Mouse (Mus musculus): ENCODE measurements at regions not wholly inside any gene's neighbourhood (a gene's known extent, or its start where the extent isn't known, plus 50 kb on each side); places are given as distances from the start of the nearest gene placed in this dataset.

GRCm38 (mm10) chr10:112521388-112521787, 250.5 kb downstream of the Kcnc2 start:
- no peak for ATAC-seq (replicated peaks; ENCODE audit: low FRiP score)

GRCm38 (mm10) chr10:112543051-112543450, 272.1 kb downstream of the Kcnc2 start:
- WGBS: 80% methylated on average over 4 of the region's 4 CpGs
- DNase-seq (ENCODE audit: low spot score): no peak

More at GRCm38 (mm10) chr10:112521388-112521787, 250.5 kb downstream of the Kcnc2 start:
- no peak overlapping the region for H3K9ac ChIP-seq (ENCODE audit: low read depth, low read length)
- DNase-seq (ENCODE audit: low spot score): no peak
- H3K9me3 ChIP-seq (ENCODE audit: control insufficient read depth, low read length): no peaks in the 10 kb centered on the region
- H3K4me2 ChIP-seq: no peak overlapping the region
- H3K36me3 ChIP-seq (ENCODE audit: control insufficient read depth, insufficient read depth, low read length): no peaks in the 10 kb centered on the region
- WGBS: 80% methylated on average over 5 of the region's 5 CpGs
- no peak overlapping the region for H3K4me3 ChIP-seq (ENCODE audit: low read depth, low read length)
- no peaks in the 10 kb centered on the region for H3K4me1 ChIP-seq (replicated peaks; ENCODE audit: control insufficient read depth, insufficient read depth, low read length)
- no peaks in the 10 kb centered on the region for H3K27me3 ChIP-seq (replicated peaks; ENCODE audit: control insufficient read depth, insufficient read depth, low read length)
- H3K27ac ChIP-seq (ENCODE audit: low read depth, low read length): no peak overlapping the region

GRCm38 (mm10) chr10:112571772-112572551, 301.0 kb downstream of the Kcnc2 start:
- H3K36me3 ChIP-seq (ENCODE audit: control insufficient read depth, insufficient read depth, low read length): no peaks in the 10 kb centered on the region
- H3K4me2 ChIP-seq: no peak overlapping the region
- H3K9ac ChIP-seq (ENCODE audit: low read depth, low read length): no peak overlapping the region
- DNase-seq (ENCODE audit: low spot score): no peak
- H3K4me3 ChIP-seq (ENCODE audit: low read depth, low read length): no peak overlapping the region
- H3K27ac ChIP-seq (ENCODE audit: low read depth, low read length): no peak overlapping the region
- 84% methylated on average over 9 of the region's 9 CpGs for WGBS
- H3K27me3 ChIP-seq (replicated peaks; ENCODE audit: control insufficient read depth, insufficient read depth, low read length): no peaks in the 10 kb centered on the region
- no peaks in the 10 kb centered on the region for H3K4me1 ChIP-seq (replicated peaks; ENCODE audit: control insufficient read depth, insufficient read depth, low read length)
- H3K9me3 ChIP-seq (ENCODE audit: control insufficient read depth, low read length): no peaks in the 10 kb centered on the region
- no peak for ATAC-seq (replicated peaks; ENCODE audit: low FRiP score)

More at GRCm38 (mm10) chr10:112543051-112543450, 272.1 kb downstream of the Kcnc2 start:
- H3K9me3 ChIP-seq (ENCODE audit: control insufficient read depth, low read length): no peaks in the 10 kb centered on the region
- H3K4me2 ChIP-seq: no peak overlapping the region
- H3K27me3 ChIP-seq (replicated peaks; ENCODE audit: control insufficient read depth, insufficient read depth, low read length): no peaks in the 10 kb centered on the region
- H3K9ac ChIP-seq (ENCODE audit: low read depth, low read length): no peak overlapping the region
- no peaks in the 10 kb centered on the region for H3K36me3 ChIP-seq (ENCODE audit: control insufficient read depth, insufficient read depth, low read length)
- no peak overlapping the region for H3K27ac ChIP-seq (ENCODE audit: low read depth, low read length)
- no peak for ATAC-seq (replicated peaks; ENCODE audit: low FRiP score)
- no peak overlapping the region for H3K4me3 ChIP-seq (ENCODE audit: low read depth, low read length)
- no peaks in the 10 kb centered on the region for H3K4me1 ChIP-seq (replicated peaks; ENCODE audit: control insufficient read depth, insufficient read depth, low read length)

- no peak overlapping the region for H3K4me3 ChIP-seq (ENCODE audit: low read depth, low read length)
- DNase-seq (ENCODE audit: low spot score) (no peak), ATAC-seq (replicated peaks; ENCODE audit: low FRiP score) (no peak)
- H3K27ac ChIP-seq (ENCODE audit: low read depth, low read length): no peak overlapping the region
- H3K4me2 ChIP-seq: no peak overlapping the region
- H3K36me3 ChIP-seq (ENCODE audit: control insufficient read depth, insufficient read depth, low read length): no peaks in the 10 kb centered on the region
- no peak overlapping the region for H3K9ac ChIP-seq (ENCODE audit: low read depth, low read length)
- no peaks in the 10 kb centered on the region for H3K4me1 ChIP-seq (replicated peaks; ENCODE audit: control insufficient read depth, insufficient read depth, low read length)
- H3K9me3 ChIP-seq (ENCODE audit: control insufficient read depth, low read length): no peaks in the 10 kb centered on the region
- no peaks in the 10 kb centered on the region for H3K27me3 ChIP-seq (replicated peaks; ENCODE audit: control insufficient read depth, insufficient read depth, low read length)
These were observed 301.6 kb downstream of the Kcnc2 start for GRCm38 (mm10) chr10:112572556-112572955.

- no peak for DNase-seq (ENCODE audit: low spot score)
- Histone ChIP-seq H3K36me3 (ENCODE audit: control insufficient read depth, insufficient read depth, low read length) (no peaks in the 10 kb centered on the region), H3K27ac (ENCODE audit: low read depth, low read length) (no peak overlapping the region), H3K4me1 (replicated peaks; ENCODE audit: control insufficient read depth, insufficient read depth, low read length) (no peaks in the 10 kb centered on the region), H3K4me2 (no peak overlapping the region), H3K27me3 (replicated peaks; ENCODE audit: control insufficient read depth, insufficient read depth, low read length) (no peaks in the 10 kb centered on the region), H3K9me3 (ENCODE audit: control insufficient read depth, low read length) (no peaks in the 10 kb centered on the region), H3K9ac (ENCODE audit: low read depth, low read length) (no peak overlapping the region), H3K4me3 (ENCODE audit: low read depth, low read length) (no peak overlapping the region)
- 82% methylated on average over 9 of the region's 9 CpGs for WGBS
- ATAC-seq (replicated peaks; ENCODE audit: low FRiP score): no peak
These were observed 314.0 kb downstream of the Kcnc2 start for GRCm38 (mm10) chr10:112584939-112585338.

- no peak overlapping the region for H3K4me2 ChIP-seq
- WGBS: 83% methylated on average over 2 of the region's 2 CpGs
- DNase-seq (ENCODE audit: low spot score) (no peak), ATAC-seq (replicated peaks; ENCODE audit: low FRiP score) (no peak)
- H3K9ac ChIP-seq (ENCODE audit: low read depth, low read length): no peak overlapping the region
- H3K27me3 ChIP-seq (replicated peaks; ENCODE audit: control insufficient read depth, insufficient read depth, low read length): no peaks in the 10 kb centered on the region
- no peaks in the 10 kb centered on the region for H3K9me3 ChIP-seq (ENCODE audit: control insufficient read depth, low read length)
- no peak overlapping the region for H3K4me3 ChIP-seq (ENCODE audit: low read depth, low read length)
- no peak overlapping the region for H3K27ac ChIP-seq (ENCODE audit: low read depth, low read length)
- no peaks in the 10 kb centered on the region for H3K4me1 ChIP-seq (replicated peaks; ENCODE audit: control insufficient read depth, insufficient read depth, low read length)
- H3K36me3 ChIP-seq (ENCODE audit: control insufficient read depth, insufficient read depth, low read length): no peaks in the 10 kb centered on the region
These were observed 323.4 kb downstream of the Kcnc2 start for GRCm38 (mm10) chr10:112594327-112594726.

GRCm38 (mm10) chr10:112605592-112605991, 323.2 kb downstream of the Atxn7l3b start:
- Histone ChIP-seq H3K27ac (ENCODE audit: low read depth, low read length) (no peak overlapping the region), H3K36me3 (ENCODE audit: control insufficient read depth, insufficient read depth, low read length) (no peaks in the 10 kb centered on the region), H3K4me1 (replicated peaks; ENCODE audit: control insufficient read depth, insufficient read depth, low read length) (no peaks in the 10 kb centered on the region), H3K4me2 (no peak overlapping the region), H3K9me3 (ENCODE audit: control insufficient read depth, low read length) (no peaks in the 10 kb centered on the region), H3K27me3 (replicated peaks; ENCODE audit: control insufficient read depth, insufficient read depth, low read length) (no peaks in the 10 kb centered on the region), H3K4me3 (ENCODE audit: low read depth, low read length) (no peak overlapping the region), H3K9ac (ENCODE audit: low read depth, low read length) (no peak overlapping the region)
- DNase-seq (ENCODE audit: low spot score): no peak
- no peak for ATAC-seq (replicated peaks; ENCODE audit: low FRiP score)
- 71% methylated on average over 2 of the region's 2 CpGs for WGBS

GRCm38 (mm10) chr10:112607642-112608041, 321.2 kb downstream of the Atxn7l3b start:
- DNase-seq (ENCODE audit: low spot score) (no peak), ATAC-seq (replicated peaks; ENCODE audit: low FRiP score) (no peak)
- 88% methylated on average over 4 of the region's 4 CpGs for WGBS
- no peak overlapping the region for H3K4me2 ChIP-seq
- no peaks in the 10 kb centered on the region for H3K27me3 ChIP-seq (replicated peaks; ENCODE audit: control insufficient read depth, insufficient read depth, low read length)
- H3K36me3 ChIP-seq (ENCODE audit: control insufficient read depth, insufficient read depth, low read length): no peaks in the 10 kb centered on the region
- no peak overlapping the region for H3K27ac ChIP-seq (ENCODE audit: low read depth, low read length)
- H3K9ac ChIP-seq (ENCODE audit: low read depth, low read length): no peak overlapping the region
- H3K4me3 ChIP-seq (ENCODE audit: low read depth, low read length): no peak overlapping the region
- H3K4me1 ChIP-seq (replicated peaks; ENCODE audit: control insufficient read depth, insufficient read depth, low read length): no peaks in the 10 kb centered on the region
- H3K9me3 ChIP-seq (ENCODE audit: control insufficient read depth, low read length): no peaks in the 10 kb centered on the region

GRCm38 (mm10) chr10:112611711-112612110, 317.1 kb downstream of the Atxn7l3b start:
- Histone ChIP-seq H3K9me3 (ENCODE audit: control insufficient read depth, low read length) (no peaks in the 10 kb centered on the region), H3K4me2 (no peak overlapping the region), H3K36me3 (ENCODE audit: control insufficient read depth, insufficient read depth, low read length) (no peaks in the 10 kb centered on the region), H3K4me1 (replicated peaks; ENCODE audit: control insufficient read depth, insufficient read depth, low read length) (no peaks in the 10 kb centered on the region), H3K4me3 (ENCODE audit: low read depth, low read length) (no peak overlapping the region), H3K9ac (ENCODE audit: low read depth, low read length) (no peak overlapping the region), H3K27ac (ENCODE audit: low read depth, low read length) (no peak overlapping the region), H3K27me3 (replicated peaks; ENCODE audit: control insufficient read depth, insufficient read depth, low read length) (no peaks in the 10 kb centered on the region)
- ATAC-seq (replicated peaks; ENCODE audit: low FRiP score) (no peak), DNase-seq (ENCODE audit: low spot score) (no peak)
- 53% methylated on average over 3 of the region's 3 CpGs for WGBS
